Mouse (Mus musculus): ENCODE results near the gene Abi1. TPM values are rescaled to one million over a fixed set of nuclear protein-coding genes. Genes with fewer than 3 reads are reported as not detected.
"Not testable (repeated sequence)": the region's sequence is repeated elsewhere in the genome, so short reads cannot be mapped to it uniquely, and the experiment has no call there.

Gene Abi1
- polyA plus RNA-seq, 1 experiment from 2014 or later: 58.1 TPM

- Histone ChIP-seq H3K27me3 (no peaks in the 10 kb centered on the region), H3K4me2 (replicated peaks) (no peak overlapping the region), H3K4me1 (peaks cover 10% of the 10 kb centered on the region), H3K9ac (replicated peaks) (no peak overlapping the region), H3K9me3 (no peaks in the 10 kb centered on the region), H3K4me3 (no peak overlapping the region), H3K27ac (replicated peaks) (no peak overlapping the region), H3K36me3 (no peaks in the 10 kb centered on the region)
- no peak for ATAC-seq (replicated peaks)
- WGBS: 94% methylated on average over 4 of the region's 4 CpGs
These were observed 16.2 kb downstream of the Abi1 start for GRCm38 (mm10) chr2:23023714-23024282.

GRCm38 (mm10) chr2:23023023-23023422 is 17.0 kb downstream of the Abi1 start:
- Histone ChIP-seq H3K9me3 (no peaks in the 10 kb centered on the region), H3K4me2 (replicated peaks) (no peak overlapping the region), H3K27me3 (no peaks in the 10 kb centered on the region), H3K36me3 (no peaks in the 10 kb centered on the region), H3K4me1 (peaks cover 10% of the 10 kb centered on the region), H3K4me3 (no peak overlapping the region), H3K9ac (replicated peaks) (no peak overlapping the region), H3K27ac (replicated peaks) (no peak overlapping the region)
- WGBS: 67% methylated on average over 3 of the region's 3 CpGs
- no peak for ATAC-seq (replicated peaks)

GRCm38 (mm10) chr2:23021721-23022120 is 18.3 kb downstream of the Abi1 start:
- WGBS: 9% methylated on average over 4 of the region's 4 CpGs
- no peak for ATAC-seq (replicated peaks)

GRCm38 (mm10) chr2:23021320-23021719 is 18.7 kb downstream of the Abi1 start:
- no peak overlapping the region for H3K9ac ChIP-seq (replicated peaks)
- 89% methylated on average over 4 of the region's 4 CpGs for WGBS
- H3K27me3 ChIP-seq: no peaks in the 10 kb centered on the region
- no peak overlapping the region for H3K4me2 ChIP-seq (replicated peaks)
- no peak overlapping the region for H3K27ac ChIP-seq (replicated peaks)
- H3K9me3 ChIP-seq: no peaks in the 10 kb centered on the region
- no peak for ATAC-seq (replicated peaks)
- H3K4me3 ChIP-seq: no peak overlapping the region
- peaks cover 10% of the 10 kb centered on the region for H3K4me1 ChIP-seq
- no peaks in the 10 kb centered on the region for H3K36me3 ChIP-seq

More at GRCm38 (mm10) chr2:23021721-23022120, 18.3 kb downstream of the Abi1 start:
- no peak overlapping the region for H3K4me3 ChIP-seq
- H3K36me3 ChIP-seq: no peaks in the 10 kb centered on the region
- no peak overlapping the region for H3K4me2 ChIP-seq (replicated peaks)
- no peak overlapping the region for H3K27ac ChIP-seq (replicated peaks)
- peaks cover 10% of the 10 kb centered on the region for H3K4me1 ChIP-seq
- H3K9me3 ChIP-seq: no peaks in the 10 kb centered on the region
- no peaks in the 10 kb centered on the region for H3K27me3 ChIP-seq
- H3K9ac ChIP-seq (replicated peaks): no peak overlapping the region

GRCm38 (mm10) chr2:23019170-23019569 is 20.9 kb downstream of the Abi1 start:
- H3K9me3 ChIP-seq: no peaks in the 10 kb centered on the region
- no peaks in the 10 kb centered on the region for H3K27me3 ChIP-seq
- whole genome bisulfite sequencing: 95% methylated on average over 2 of the region's 2 CpGs
- ATAC-seq (replicated peaks): no peak
- H3K36me3 ChIP-seq: no peaks in the 10 kb centered on the region
- H3K9ac ChIP-seq (replicated peaks): no peak overlapping the region
- H3K4me2 ChIP-seq (replicated peaks): no peak overlapping the region
- no peak overlapping the region for H3K27ac ChIP-seq (replicated peaks)
- H3K4me1 ChIP-seq: peaks cover 10% of the 10 kb centered on the region
- H3K4me3 ChIP-seq: no peak overlapping the region

GRCm38 (mm10) chr2:23016121-23016520 is 23.9 kb downstream of the Abi1 start:
- no peak overlapping the region for H3K9ac ChIP-seq (replicated peaks)
- WGBS: 89% methylated on average over 3 of the region's 3 CpGs
- H3K27me3 ChIP-seq: no peaks in the 10 kb centered on the region
- H3K27ac ChIP-seq (replicated peaks): no peak overlapping the region
- H3K4me1 ChIP-seq: no peaks in the 10 kb centered on the region
- no peaks in the 10 kb centered on the region for H3K9me3 ChIP-seq
- H3K36me3 ChIP-seq: no peaks in the 10 kb centered on the region
- no peak overlapping the region for H3K4me2 ChIP-seq (replicated peaks)
- no peak for ATAC-seq (replicated peaks)
- H3K4me3 ChIP-seq: no peak overlapping the region

- WGBS: 43% methylated on average over 18 of the region's 18 CpGs
- H3K36me3 ChIP-seq: no peaks in the 10 kb centered on the region
- H3K9ac ChIP-seq (replicated peaks): no peak overlapping the region
- H3K27me3 ChIP-seq: no peaks in the 10 kb centered on the region
- no peaks in the 10 kb centered on the region for H3K9me3 ChIP-seq
- H3K4me1 ChIP-seq: no peaks in the 10 kb centered on the region
- ATAC-seq (replicated peaks): no peak
- no peak overlapping the region for H3K4me3 ChIP-seq
- no peak overlapping the region for H3K27ac ChIP-seq (replicated peaks)
- no peak overlapping the region for H3K4me2 ChIP-seq (replicated peaks)
These were observed 24.7 kb downstream of the Abi1 start for GRCm38 (mm10) chr2:23015335-23015734.

- not testable (repeated sequence) for H3K27ac ChIP-seq (replicated peaks); H3K4me2 ChIP-seq (replicated peaks); H3K9ac ChIP-seq (replicated peaks); H3K4me1 ChIP-seq; H3K36me3 ChIP-seq; ATAC-seq (replicated peaks); H3K4me3 ChIP-seq; H3K9me3 ChIP-seq; H3K27me3 ChIP-seq
- WGBS: 72% methylated on average over 3 of the region's 3 CpGs
These were observed 25.1 kb downstream of the Abi1 start for GRCm38 (mm10) chr2:23014935-23015334.

- 85% methylated on average over 1 of the region's 1 CpGs for WGBS
- H3K4me2 ChIP-seq (replicated peaks): no peak overlapping the region
- H3K9me3 ChIP-seq: no peaks in the 10 kb centered on the region
- H3K9ac ChIP-seq (replicated peaks): no peak overlapping the region
- ATAC-seq (replicated peaks): no peak
- no peak overlapping the region for H3K4me3 ChIP-seq
- no peak overlapping the region for H3K27ac ChIP-seq (replicated peaks)
- H3K36me3 ChIP-seq: no peaks in the 10 kb centered on the region
- no peaks in the 10 kb centered on the region for H3K4me1 ChIP-seq
- H3K27me3 ChIP-seq: no peaks in the 10 kb centered on the region
These were observed 31.8 kb downstream of the Abi1 start for GRCm38 (mm10) chr2:23008256-23008655.

GRCm38 (mm10) chr2:23007577-23007976 is 32.5 kb downstream of the Abi1 start:
- Histone ChIP-seq H3K4me3 (no peak overlapping the region), H3K9ac (replicated peaks) (no peak overlapping the region), H3K27me3 (no peaks in the 10 kb centered on the region), H3K36me3 (no peaks in the 10 kb centered on the region), H3K9me3 (no peaks in the 10 kb centered on the region), H3K4me1 (no peaks in the 10 kb centered on the region), H3K4me2 (replicated peaks) (no peak overlapping the region), H3K27ac (replicated peaks) (no peak overlapping the region)
- ATAC-seq (replicated peaks): no peak
- WGBS: 88% methylated on average over 7 of the region's 7 CpGs

- Histone ChIP-seq H3K4me3 (no peak overlapping the region), H3K27ac (replicated peaks) (no peak overlapping the region), H3K4me1 (no peaks in the 10 kb centered on the region), H3K9me3 (no peaks in the 10 kb centered on the region), H3K9ac (replicated peaks) (no peak overlapping the region), H3K4me2 (replicated peaks) (no peak overlapping the region), H3K27me3 (no peaks in the 10 kb centered on the region), H3K36me3 (no peaks in the 10 kb centered on the region)
- no peak for ATAC-seq (replicated peaks)
- 83% methylated on average over 2 of the region's 2 CpGs for WGBS
These were observed 32.9 kb downstream of the Abi1 start for GRCm38 (mm10) chr2:23007149-23007548.

GRCm38 (mm10) chr2:23006219-23006618 is 33.8 kb downstream of the Abi1 start:
- no peak overlapping the region for H3K27ac ChIP-seq (replicated peaks)
- no peaks in the 10 kb centered on the region for H3K27me3 ChIP-seq
- H3K9me3 ChIP-seq: no peaks in the 10 kb centered on the region
- ATAC-seq (replicated peaks): no peak
- H3K4me2 ChIP-seq (replicated peaks): no peak overlapping the region
- H3K36me3 ChIP-seq: no peaks in the 10 kb centered on the region
- WGBS: 87% methylated on average over 6 of the region's 6 CpGs
- H3K9ac ChIP-seq (replicated peaks): no peak overlapping the region
- no peak overlapping the region for H3K4me3 ChIP-seq
- no peaks in the 10 kb centered on the region for H3K4me1 ChIP-seq

GRCm38 (mm10) chr2:23002637-23003036 is 37.4 kb downstream of the Abi1 start:
- Histone ChIP-seq H3K4me3 (no peak overlapping the region), H3K9me3 (no peaks in the 10 kb centered on the region), H3K36me3 (no peaks in the 10 kb centered on the region), H3K4me1 (no peaks in the 10 kb centered on the region; the same call in 1 of the 2 replicates), H3K27me3 (no peaks in the 10 kb centered on the region), H3K4me2 (replicated peaks) (no peak overlapping the region), H3K27ac (replicated peaks) (no peak overlapping the region), H3K9ac (replicated peaks) (no peak overlapping the region)
- whole genome bisulfite sequencing: 57% methylated on average over 3 of the region's 3 CpGs
- no peak for ATAC-seq (replicated peaks)

Measured in forebrain, embryonic 15.5 days (tissue).